Mouse (Mus musculus): ENCODE results near the gene 2310061I04Rik. TPM values are rescaled to one million over a fixed set of nuclear protein-coding genes. Genes with fewer than 3 reads are reported as not detected.

Gene 2310061I04Rik
- polyA plus RNA-seq, 1 experiment from 2014 or later, result 20.5 TPM

GRCm38 (mm10) chr17:35866281-35866831 is 30.9 kb downstream of the 2310061I04Rik start:
- under 1% methylated on average over 38 of the region's 38 CpGs for WGBS
- Histone ChIP-seq H3K9me3 (ENCODE audit: control insufficient read depth, low read length) (no peaks in the 10 kb centered on the region), H3K27me3 (ENCODE audit: control insufficient read depth, insufficient read depth, low read length) (no peaks in the 10 kb centered on the region), H3K4me1 (replicated peaks; ENCODE audit: control insufficient read depth, insufficient read depth) (peaks cover 3% of the 10 kb centered on the region; the same call in 1 of the 2 replicates), H3K4me3 (ENCODE audit: low read depth, low read length) (peak overlapping the region; percentile 60), H3K9ac (ENCODE audit: low read length) (peak overlapping the region; percentile 77), H3K4me2 (replicated peaks; ENCODE audit: low read depth) (peak overlapping the region; percentile 85), H3K36me3 (ENCODE audit: control insufficient read depth, insufficient read depth, low read length) (no peaks in the 10 kb centered on the region), H3K27ac (replicated peaks) (peak overlapping the region; percentile 94)
- DNase-seq (ENCODE audit: low spot score), result peak; percentile 53
- ATAC-seq (ENCODE audit: low FRiP score, low TSS enrichment), result peak; percentile 35; the same call in 1 of the 2 replicates
- TF ChIP-seq EP300 (optimal IDR thresholded peaks at IDR 0.05), result no peak
- no peak for TF ChIP-seq CTCF (IDR thresholded peaks at IDR 0.05; ENCODE audit: low read depth)

GRCm38 (mm10) chr17:35865481-35866280 is 31.6 kb downstream of the 2310061I04Rik start, which contains the start of gene Ppp1r18:
Gene Ppp1r18, plus strand, starts transcription at chr17:35865593.
- DNase-seq (ENCODE audit: low spot score) (peak; percentile 68), ATAC-seq (ENCODE audit: low FRiP score, low TSS enrichment) (peak; percentile 51; the same call in 1 of the 2 replicates)
- Histone ChIP-seq H3K27me3 (ENCODE audit: control insufficient read depth, insufficient read depth, low read length) (no peaks in the 10 kb centered on the region), H3K36me3 (ENCODE audit: control insufficient read depth, insufficient read depth, low read length) (no peaks in the 10 kb centered on the region), H3K9me3 (ENCODE audit: control insufficient read depth, low read length) (no peaks in the 10 kb centered on the region), H3K4me1 (replicated peaks; ENCODE audit: control insufficient read depth, insufficient read depth) (peaks cover 3% of the 10 kb centered on the region; the same call in 1 of the 2 replicates), H3K27ac (replicated peaks) (peak within 1 kb of the TSS; percentile 94), H3K4me3 (ENCODE audit: low read depth, low read length) (peak within 1 kb of the TSS; percentile 60), H3K4me2 (replicated peaks; ENCODE audit: low read depth) (peak within 1 kb of the TSS; percentile 85), H3K9ac (ENCODE audit: low read length) (peak within 1 kb of the TSS; percentile 77)
- 2% methylated on average over 44 of the region's 48 CpGs for WGBS
- TF ChIP-seq EP300 (optimal IDR thresholded peaks at IDR 0.05) (peak; percentile 62), CTCF (IDR thresholded peaks at IDR 0.05; ENCODE audit: low read depth) (0 out of 2 replicates have a peak, but pooled peaks have one; percentile 6)

- TF ChIP-seq EP300 (optimal IDR thresholded peaks at IDR 0.05), result no peak
- no peak for TF ChIP-seq CTCF (IDR thresholded peaks at IDR 0.05; ENCODE audit: low read depth)
These were observed 32.3 kb downstream of the 2310061I04Rik start for GRCm38 (mm10) chr17:35864832-35865353.

GRCm38 (mm10) chr17:35861198-35861857 is 35.9 kb downstream of the 2310061I04Rik start, which contains the start of gene Nrm:
Gene Nrm, plus strand, starts transcription at chr17:35861318.
- peak within 1 kb of the TSS; percentile 85 for H3K27ac ChIP-seq (replicated peaks)
- no peaks in the 10 kb centered on the region for H3K9me3 ChIP-seq (ENCODE audit: control insufficient read depth, low read length)
- peak within 1 kb of the TSS; percentile 66 for H3K4me2 ChIP-seq (replicated peaks; ENCODE audit: low read depth)
- ATAC-seq (ENCODE audit: low FRiP score, low TSS enrichment) (peak; percentile 92), DNase-seq (ENCODE audit: low spot score) (peak; percentile 92)
- H3K4me3 ChIP-seq (ENCODE audit: low read depth, low read length), result peak within 1 kb of the TSS; percentile 76
- peak within 1 kb of the TSS; percentile 71 for H3K9ac ChIP-seq (ENCODE audit: low read length)
- WGBS, result under 1% methylated on average over 40 of the region's 47 CpGs
- no peaks in the 10 kb centered on the region for H3K27me3 ChIP-seq (ENCODE audit: control insufficient read depth, insufficient read depth, low read length)
- no peaks in the 10 kb centered on the region for H3K4me1 ChIP-seq (replicated peaks; ENCODE audit: control insufficient read depth, insufficient read depth)
- peaks cover 3% of the 10 kb centered on the region for H3K36me3 ChIP-seq (ENCODE audit: control insufficient read depth, insufficient read depth, low read length)
- TF ChIP-seq CTCF (IDR thresholded peaks at IDR 0.05; ENCODE audit: low read depth) (peak; percentile 73), EP300 (optimal IDR thresholded peaks at IDR 0.05) (no peak)

More at GRCm38 (mm10) chr17:35864832-35865353, 32.3 kb downstream of the 2310061I04Rik start:
- Histone ChIP-seq H3K27me3 (ENCODE audit: control insufficient read depth, insufficient read depth, low read length) (no peaks in the 10 kb centered on the region), H3K36me3 (ENCODE audit: control insufficient read depth, insufficient read depth, low read length) (no peaks in the 10 kb centered on the region), H3K4me1 (replicated peaks; ENCODE audit: control insufficient read depth, insufficient read depth) (no peaks in the 10 kb centered on the region; the same call in 1 of the 2 replicates), H3K9me3 (ENCODE audit: control insufficient read depth, low read length) (no peaks in the 10 kb centered on the region), H3K27ac (replicated peaks) (peak overlapping the region; percentile 94), H3K9ac (ENCODE audit: low read length) (peak overlapping the region; percentile 77; the same call in 1 of the 2 replicates), H3K4me3 (ENCODE audit: low read depth, low read length) (peak overlapping the region; percentile 60), H3K4me2 (replicated peaks; ENCODE audit: low read depth) (peak overlapping the region; percentile 85)
- no peak for ATAC-seq (ENCODE audit: low FRiP score, low TSS enrichment)
- no peak for DNase-seq (ENCODE audit: low spot score)
- WGBS, result 27% methylated on average over 10 of the region's 10 CpGs

DNA sequence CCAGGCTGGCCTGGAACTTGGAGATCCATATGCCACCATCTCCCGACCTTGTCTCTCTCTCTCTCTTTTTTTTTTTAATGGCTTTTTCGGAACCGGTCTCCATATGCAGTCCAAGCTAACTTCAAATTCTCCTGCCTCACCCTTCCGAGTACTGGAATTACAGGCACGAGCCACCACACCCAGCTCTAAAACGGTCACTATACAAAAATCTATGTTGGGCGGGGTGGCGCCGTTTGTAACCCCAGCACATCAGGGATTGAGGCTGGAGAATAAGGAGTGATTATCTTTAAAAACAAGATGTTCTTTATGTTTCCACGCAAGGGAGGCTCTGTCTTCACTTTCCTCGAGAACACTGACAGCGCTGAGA is 36.4 kb downstream of the 2310061I04Rik start:
- Histone ChIP-seq H3K4me2 (replicated peaks; ENCODE audit: low read depth) (peak overlapping the region; percentile 66), H3K4me1 (replicated peaks; ENCODE audit: control insufficient read depth, insufficient read depth) (no peaks in the 10 kb centered on the region), H3K9me3 (ENCODE audit: control insufficient read depth, low read length) (no peaks in the 10 kb centered on the region), H3K9ac (ENCODE audit: low read length) (peak overlapping the region; percentile 71), H3K27ac (replicated peaks) (peak overlapping the region; percentile 85), H3K4me3 (ENCODE audit: low read depth, low read length) (peak overlapping the region; percentile 76), H3K36me3 (ENCODE audit: control insufficient read depth, insufficient read depth, low read length) (peaks cover 3% of the 10 kb centered on the region), H3K27me3 (ENCODE audit: control insufficient read depth, insufficient read depth, low read length) (no peaks in the 10 kb centered on the region)
- TF ChIP-seq EP300 (optimal IDR thresholded peaks at IDR 0.05), result no peak
- no peak for TF ChIP-seq CTCF (IDR thresholded peaks at IDR 0.05; ENCODE audit: low read depth)
- ATAC-seq (ENCODE audit: low FRiP score, low TSS enrichment) (0 out of 2 replicates have a peak, but pooled peaks have one; percentile 3), DNase-seq (ENCODE audit: low spot score) (no peak)
- 4% methylated on average over 12 of the region's 12 CpGs for WGBS
